Mouse (Mus musculus): ENCODE measurements around the gene Grid1.

DNA sequence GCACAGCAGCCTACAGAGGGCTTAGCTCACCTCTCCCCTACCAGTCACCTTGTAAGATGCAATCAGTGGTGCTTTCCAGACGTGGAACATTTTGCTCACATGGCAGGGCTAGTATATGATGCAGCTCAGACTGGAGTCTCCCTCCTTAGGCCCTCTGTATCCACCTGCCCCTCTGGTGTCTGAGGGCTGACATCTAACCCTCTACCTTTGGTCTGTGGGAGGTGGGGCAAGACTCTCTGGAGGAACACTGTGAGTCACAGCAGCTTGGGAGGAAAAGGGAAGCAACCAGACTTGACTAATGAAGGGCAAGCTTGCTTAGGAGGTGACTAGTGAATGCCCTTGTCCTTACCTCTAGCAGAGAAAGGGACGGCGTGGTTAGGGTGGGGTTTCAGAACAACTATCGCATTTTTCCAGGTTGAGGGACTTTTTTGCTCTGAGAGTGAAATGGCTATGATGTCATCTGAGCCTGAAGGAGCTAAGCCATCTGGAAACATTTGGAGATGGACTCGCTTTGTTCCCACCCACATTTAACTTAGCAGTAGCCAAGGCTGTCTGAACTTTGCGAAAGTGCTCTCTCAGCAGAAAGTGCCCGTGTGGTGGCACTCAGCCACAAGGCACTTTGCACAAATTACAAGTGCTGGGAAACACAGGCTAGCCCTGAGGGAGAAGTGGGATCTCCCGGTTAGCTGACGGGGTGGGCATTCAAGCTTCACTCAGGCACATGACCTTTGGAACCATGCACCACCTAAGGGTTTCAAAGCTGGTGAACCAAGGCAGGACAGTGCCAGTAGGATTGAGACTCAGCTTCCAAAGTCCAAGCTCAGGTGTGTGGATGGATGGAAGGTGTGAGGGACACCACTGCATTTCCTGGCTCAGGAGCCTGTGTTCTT is 41.2 kb downstream of the Grid1 start:
- TF ChIP-seq GATA1 (IDR thresholded peaks at IDR 0.05; ENCODE audit: borderline replicate concordance, low read length) (no peak), FLI1 (IDR thresholded peaks at IDR 0.05; ENCODE audit: low read length) (no peak)
